Mouse (Mus musculus) forebrain, embryonic 14.5 days (tissue): ENCODE data around the gene Asrgl1. TPM values are rescaled to one million over a fixed set of nuclear protein-coding genes. Genes with fewer than 3 reads are reported as not detected.

Experiments
- ATAC-seq: fragments of 200-750 bp; cut with Nextera tagmentation; 2 replicates; pipeline ENCODE4 v1.8.0; 2017; ENCODE audit warnings: mild to moderate bottlenecking, moderate library complexity
- DNase-seq: peaks from one replicate; pipeline ENCODE4 v3.0.0-alpha.2; 2015; ENCODE audit warnings: low spot score
- H3K27ac ChIP-seq: fragments of 300-500 bp; sonication (generic); 2 replicates; pipeline ENCODE4 v1.5.1; 2014; ENCODE audit warnings: low read depth, mild to moderate bottlenecking, control low read depth, low read length, moderate library complexity
- H3K27me3 ChIP-seq: fragments of 300-500 bp; sonication (generic); replicated peaks from 2 replicates; pipeline ENCODE4 v1.6.1; 2014; ENCODE audit warnings: low read length, control low read depth, mixed read lengths; ENCODE audit not compliant: control insufficient read depth, insufficient read depth
- H3K36me3 ChIP-seq: fragments of 300-500 bp; sonication (generic); 2 replicates; pipeline ENCODE4 v1.6.1; 2014; ENCODE audit warnings: low read length, control low read depth; ENCODE audit not compliant: control insufficient read depth, insufficient read depth
- H3K4me1 ChIP-seq: fragments of 300-500 bp; sonication (generic); 2 replicates; pipeline ENCODE4 v1.6.1; 2014; ENCODE audit warnings: antibody characterized with exemption, low read length, control low read depth; ENCODE audit not compliant: control insufficient read depth, insufficient read depth
- H3K4me2 ChIP-seq: fragments of 300-500 bp; sonication (generic); 2 replicates; pipeline ENCODE4 v1.6.1; 2014; ENCODE audit warnings: mild to moderate bottlenecking, control low read depth, low read length
- H3K4me3 ChIP-seq: fragments of 300-500 bp; sonication (generic); 2 replicates; pipeline ENCODE4 v1.5.1; 2014; ENCODE audit warnings: low read depth, low read length, control low read depth
- H3K9ac ChIP-seq: fragments of 300-500 bp; sonication (generic); 2 replicates; pipeline ENCODE4 v1.6.1; 2014; ENCODE audit warnings: mild to moderate bottlenecking, low read length, control low read depth, moderate library complexity
- H3K9me3 ChIP-seq: fragments of 300-500 bp; sonication (generic); replicated peaks from 2 replicates; pipeline ENCODE4 v1.6.1; 2016; ENCODE audit warnings: low read length, control low read depth, mixed read lengths; ENCODE audit not compliant: control insufficient read depth
- WGBS: fragments of 180-500 bp; shearing (Covaris S2); extraction: QIAGEN DNeasy Blood & Tissue Kit; methylation state at CpG from one replicate; pipeline ENCODE4 v1.1.7; 2014; 5-methylcytosine and 5-hydroxymethylcytosine counted together
- polyA plus RNA-seq: library from polyadenylated mRNA; unstranded; fragments of >200 nt; fragmentation: Nextera tagmentation; extraction: Ambion mirVana; gene quantifications from 2 replicates; pipeline ENCODE4 v1.2.1, GENCODE M21; 2014

The Asrgl1 gene
- polyA plus RNA-seq, 1 experiment from 2014 or later = 24.4 TPM

GRCm38 (mm10) chr19:9081311-9082190 lies 53.9 kb downstream of the Asrgl1 start:
- H3K27ac ChIP-seq = no peak overlapping the region
- ATAC-seq (peak; percentile 35), DNase-seq (no peak)
- no peak overlapping the region; the same call in 1 of the 2 replicates for H3K4me2 ChIP-seq
- no peak overlapping the region; the same call in 1 of the 2 replicates for H3K9ac ChIP-seq
- H3K9me3 ChIP-seq = no peaks in the 10 kb centered on the region
- whole genome bisulfite sequencing = 86% methylated on average over 14 of the region's 14 CpGs
- no peak overlapping the region for H3K4me3 ChIP-seq
- H3K4me1 ChIP-seq = no peaks in the 10 kb centered on the region
- H3K27me3 ChIP-seq = no peaks in the 10 kb centered on the region; the same call in 1 of the 2 replicates
- no peaks in the 10 kb centered on the region for H3K36me3 ChIP-seq

GRCm38 (mm10) chr19:9079916-9080315 lies 55.5 kb downstream of the Asrgl1 start:
- no peaks in the 10 kb centered on the region for H3K4me1 ChIP-seq
- H3K4me3 ChIP-seq = no peak overlapping the region
- 31% methylated on average over 7 of the region's 7 CpGs for WGBS
- no peaks in the 10 kb centered on the region; the same call in 1 of the 2 replicates for H3K27me3 ChIP-seq
- ATAC-seq (no peak), DNase-seq (peak; percentile 29)
- H3K9ac ChIP-seq = no peak overlapping the region
- no peak overlapping the region for H3K27ac ChIP-seq
- H3K4me2 ChIP-seq = no peak overlapping the region
- no peaks in the 10 kb centered on the region for H3K9me3 ChIP-seq
- no peaks in the 10 kb centered on the region for H3K36me3 ChIP-seq

GRCm38 (mm10) chr19:9076982-9077660 lies 58.3 kb downstream of the Asrgl1 start:
- Histone ChIP-seq H3K9ac (no peak overlapping the region), H3K36me3 (no peaks in the 10 kb centered on the region), H3K9me3 (no peaks in the 10 kb centered on the region), H3K27me3 (no peaks in the 10 kb centered on the region), H3K4me1 (no peaks in the 10 kb centered on the region), H3K4me2 (no peak overlapping the region), H3K27ac (no peak overlapping the region), H3K4me3 (no peak overlapping the region)
- WGBS = 80% methylated on average over 4 of the region's 4 CpGs
- no peak for DNase-seq
- no peak for ATAC-seq

- DNase-seq (no peak), ATAC-seq (no peak)
- H3K9ac ChIP-seq = no peak overlapping the region
- whole genome bisulfite sequencing = 88% methylated on average over 3 of the region's 3 CpGs
- H3K36me3 ChIP-seq = no peaks in the 10 kb centered on the region
- H3K27me3 ChIP-seq = no peaks in the 10 kb centered on the region
- no peak overlapping the region for H3K4me2 ChIP-seq
- no peak overlapping the region for H3K4me3 ChIP-seq
- H3K27ac ChIP-seq = no peak overlapping the region
- H3K4me1 ChIP-seq = peaks cover 6% of the 10 kb centered on the region
- H3K9me3 ChIP-seq = no peaks in the 10 kb centered on the region
These were observed 59.4 kb downstream of the Asrgl1 start for GRCm38 (mm10) chr19:9076035-9076434.

GRCm38 (mm10) chr19:9075558-9075957 lies 59.9 kb downstream of the Asrgl1 start:
- H3K36me3 ChIP-seq = no peaks in the 10 kb centered on the region
- H3K4me1 ChIP-seq = peaks cover 10% of the 10 kb centered on the region
- 79% methylated on average over 2 of the region's 2 CpGs for whole genome bisulfite sequencing
- H3K4me3 ChIP-seq = no peak overlapping the region
- ATAC-seq (no peak), DNase-seq (no peak)
- no peak overlapping the region for H3K4me2 ChIP-seq
- no peak overlapping the region for H3K27ac ChIP-seq
- no peaks in the 10 kb centered on the region for H3K27me3 ChIP-seq
- H3K9ac ChIP-seq = no peak overlapping the region
- no peaks in the 10 kb centered on the region for H3K9me3 ChIP-seq

- no peak for ATAC-seq
- Histone ChIP-seq H3K9ac (no peak overlapping the region), H3K27ac (no peak overlapping the region), H3K36me3 (no peaks in the 10 kb centered on the region), H3K4me2 (no peak overlapping the region), H3K27me3 (no peaks in the 10 kb centered on the region), H3K4me1 (peaks cover 18% of the 10 kb centered on the region), H3K9me3 (no peaks in the 10 kb centered on the region), H3K4me3 (no peak overlapping the region)
- WGBS = 85% methylated on average over 4 of the region's 4 CpGs
- DNase-seq = no peak
These were observed 61.0 kb downstream of the Asrgl1 start for GRCm38 (mm10) chr19:9074424-9074823.

GRCm38 (mm10) chr19:9073776-9074411 lies 61.5 kb downstream of the Asrgl1 start:
- Histone ChIP-seq H3K9me3 (no peaks in the 10 kb centered on the region), H3K36me3 (no peaks in the 10 kb centered on the region), H3K27me3 (no peaks in the 10 kb centered on the region), H3K4me1 (peaks cover 18% of the 10 kb centered on the region), H3K9ac (no peak overlapping the region), H3K4me2 (no peak overlapping the region), H3K4me3 (no peak overlapping the region), H3K27ac (no peak overlapping the region)
- no peak for ATAC-seq
- WGBS = 81% methylated on average over 12 of the region's 12 CpGs
- no peak for DNase-seq

GRCm38 (mm10) chr19:9072157-9072530 lies 63.3 kb downstream of the Asrgl1 start:
- H3K4me3 ChIP-seq = no peak overlapping the region
- ATAC-seq (no peak), DNase-seq (no peak)
- WGBS = 73% methylated on average over 2 of the region's 2 CpGs
- no peaks in the 10 kb centered on the region for H3K36me3 ChIP-seq
- no peak overlapping the region for H3K27ac ChIP-seq
- H3K9me3 ChIP-seq = no peaks in the 10 kb centered on the region
- H3K4me2 ChIP-seq = no peak overlapping the region
- H3K4me1 ChIP-seq = peaks cover 18% of the 10 kb centered on the region
- no peaks in the 10 kb centered on the region for H3K27me3 ChIP-seq
- H3K9ac ChIP-seq = no peak overlapping the region
